Mouse (Mus musculus): ENCODE measurements around the gene Gm21731.
"Not testable (repeated sequence)": the region's sequence is repeated elsewhere in the genome, so short reads cannot be mapped to it uniquely, and the experiment has no call there.

The Gm21731 gene

DNA sequence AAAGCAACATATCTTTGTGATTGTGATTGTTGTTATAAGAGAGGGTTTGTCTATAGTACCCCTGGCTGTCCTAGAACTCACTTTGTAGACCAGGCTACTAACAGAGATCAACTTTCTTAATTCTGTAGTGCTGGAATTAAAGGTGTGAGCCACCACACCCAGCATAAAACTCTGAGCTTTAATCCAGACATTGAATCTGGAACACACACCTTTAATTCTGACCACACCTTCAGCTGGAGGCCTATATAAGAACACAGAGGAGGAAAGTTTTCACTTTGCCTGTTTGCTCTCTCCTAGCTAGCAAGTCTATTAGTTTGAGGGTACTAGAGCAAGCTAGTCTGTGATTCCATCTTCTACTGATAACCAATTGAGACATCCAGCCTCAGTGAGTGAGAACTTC is at the start of gene Gm21731:
Gene Gm21731, plus strand, starts transcription at position 301 of the 400 bp plus-strand sequence.
- DNase-seq (ENCODE audit: extremely low spot score, low spot score): not testable (repeated sequence)

DNA sequence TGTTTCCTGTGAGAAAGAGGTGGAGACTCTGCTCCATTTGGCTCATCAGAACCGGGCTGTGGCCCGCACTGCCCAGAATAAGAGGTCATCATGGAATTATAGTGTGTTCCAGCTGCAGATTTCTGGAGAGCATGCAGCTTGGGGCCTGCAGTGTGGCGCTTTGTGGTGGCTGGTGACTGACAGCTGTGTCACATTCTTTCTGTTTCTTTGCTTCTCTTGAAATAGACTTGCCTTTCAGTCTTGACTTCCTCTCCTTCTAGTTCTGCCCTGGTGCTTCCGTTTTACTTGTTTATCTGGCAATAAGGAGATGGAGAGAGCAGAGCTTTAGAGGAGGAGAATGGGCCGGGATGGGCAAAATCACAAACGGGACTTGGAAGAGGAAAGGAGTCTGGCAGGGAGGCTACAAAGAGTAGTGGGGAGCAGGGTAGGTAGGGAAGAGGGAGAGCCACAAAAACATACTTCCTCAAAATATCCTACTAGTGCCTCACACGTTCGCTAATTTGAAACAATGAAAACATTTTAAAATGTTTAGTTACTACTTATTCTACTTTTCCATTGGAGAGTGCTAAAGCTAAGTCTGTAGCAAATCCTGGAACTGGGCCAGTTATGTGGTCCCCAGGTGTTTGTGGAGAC is 42.6 kb upstream of the Gm21731 start:
- not testable (repeated sequence) for DNase-seq (ENCODE audit: extremely low spot score, low spot score)

DNA sequence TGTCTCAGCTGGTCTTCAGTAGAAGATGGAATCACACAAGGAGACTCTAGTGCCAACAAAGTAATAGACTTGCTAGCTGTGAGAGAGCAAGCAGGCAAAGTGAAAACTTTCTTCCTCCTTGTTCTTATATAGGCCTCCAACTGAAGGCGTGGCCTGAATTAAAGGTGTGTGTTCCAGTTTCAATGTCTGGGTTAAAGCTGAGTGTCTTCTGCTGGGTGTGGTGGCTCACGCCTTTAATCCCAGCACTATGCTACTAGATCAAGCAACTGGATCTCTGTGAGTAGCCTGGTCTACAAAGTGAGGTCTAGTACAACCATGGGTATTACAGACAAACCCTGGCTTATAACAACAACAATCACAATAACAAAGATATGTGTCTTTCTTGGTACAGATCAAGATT is 23.1 kb upstream of the Gm21731 start, which contains the start of gene Gm21762:
Gene Gm21762, minus strand, starts transcription at position 101 of the 400 bp plus-strand sequence.
- DNase-seq (ENCODE audit: extremely low spot score, low spot score): not testable (repeated sequence)

DNA sequence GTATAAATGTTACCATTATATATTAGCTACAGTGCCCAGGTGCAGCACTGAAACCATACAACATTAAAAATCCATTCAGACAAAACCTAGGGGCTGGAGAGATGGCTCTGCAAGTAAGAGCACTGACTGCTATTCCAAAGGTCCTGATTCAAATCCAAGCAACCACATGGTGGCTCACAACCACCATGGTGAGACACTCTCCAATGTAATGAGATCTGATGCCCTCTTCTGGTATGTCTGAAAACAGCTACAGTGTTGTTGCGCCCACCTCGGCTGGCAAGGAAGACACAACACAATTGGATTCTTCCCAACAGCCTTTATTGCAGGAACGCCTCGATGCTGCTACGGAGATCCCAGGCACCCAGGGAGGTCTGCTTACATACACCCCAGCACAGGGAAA is 18.0 kb upstream of the Gm21731 start:
- DNase-seq (ENCODE audit: extremely low spot score, low spot score): not testable (repeated sequence)

DNA sequence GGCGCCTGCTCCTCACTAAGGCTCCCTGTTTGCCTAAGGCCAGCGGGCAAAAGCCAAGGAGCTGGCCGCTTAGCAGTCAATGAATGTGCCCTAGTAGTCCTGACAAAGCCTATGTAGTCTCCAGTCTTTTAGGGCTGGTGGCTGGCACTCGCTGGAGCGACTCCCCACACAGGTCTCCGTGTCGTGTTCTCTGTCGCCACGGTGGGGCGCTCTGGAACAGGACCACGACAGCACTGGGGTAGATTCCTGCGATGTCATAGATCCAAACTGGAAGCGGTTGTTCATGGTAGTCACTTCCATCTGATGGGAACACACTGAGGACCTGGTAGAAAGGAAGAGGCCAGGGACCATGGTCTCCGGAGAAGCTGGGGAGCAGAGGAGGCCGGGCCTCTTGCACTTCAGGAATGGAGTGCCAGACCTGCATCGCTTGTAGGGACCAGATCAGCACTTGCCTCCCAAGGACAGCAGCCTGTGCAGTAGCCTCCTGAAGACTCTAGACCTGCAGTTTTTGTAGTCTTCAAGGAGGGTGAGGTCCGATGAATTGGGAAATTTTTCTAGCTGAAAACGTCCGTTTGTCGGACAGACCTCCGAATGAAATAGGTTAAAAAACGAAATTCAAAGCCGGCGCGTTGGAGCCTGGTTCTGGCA is 15.8 kb upstream of the Gm21731 start:
- not testable (repeated sequence) for DNase-seq (ENCODE audit: extremely low spot score, low spot score)

DNA sequence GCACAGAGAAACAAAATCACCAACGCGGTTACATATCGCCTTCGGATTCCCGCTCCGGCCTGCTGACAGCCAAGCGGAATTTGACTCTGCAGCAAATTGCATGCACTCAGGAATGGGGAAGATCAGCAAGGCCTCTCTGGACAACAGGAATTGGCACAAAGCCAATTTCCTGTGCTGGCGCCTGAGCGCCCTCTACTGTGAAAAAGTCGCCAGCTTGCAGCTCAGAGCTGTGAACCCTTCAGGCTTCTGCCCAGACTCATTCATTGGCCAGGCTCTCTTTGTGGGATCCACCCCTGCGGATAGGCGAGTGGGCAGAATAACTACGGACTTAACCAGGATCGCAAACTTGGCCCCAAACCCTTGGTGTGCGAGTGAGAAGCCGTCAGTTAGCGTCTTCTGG is 7.1 kb upstream of the Gm21731 start:
- DNase-seq (ENCODE audit: extremely low spot score, low spot score): not testable (repeated sequence)

DNA sequence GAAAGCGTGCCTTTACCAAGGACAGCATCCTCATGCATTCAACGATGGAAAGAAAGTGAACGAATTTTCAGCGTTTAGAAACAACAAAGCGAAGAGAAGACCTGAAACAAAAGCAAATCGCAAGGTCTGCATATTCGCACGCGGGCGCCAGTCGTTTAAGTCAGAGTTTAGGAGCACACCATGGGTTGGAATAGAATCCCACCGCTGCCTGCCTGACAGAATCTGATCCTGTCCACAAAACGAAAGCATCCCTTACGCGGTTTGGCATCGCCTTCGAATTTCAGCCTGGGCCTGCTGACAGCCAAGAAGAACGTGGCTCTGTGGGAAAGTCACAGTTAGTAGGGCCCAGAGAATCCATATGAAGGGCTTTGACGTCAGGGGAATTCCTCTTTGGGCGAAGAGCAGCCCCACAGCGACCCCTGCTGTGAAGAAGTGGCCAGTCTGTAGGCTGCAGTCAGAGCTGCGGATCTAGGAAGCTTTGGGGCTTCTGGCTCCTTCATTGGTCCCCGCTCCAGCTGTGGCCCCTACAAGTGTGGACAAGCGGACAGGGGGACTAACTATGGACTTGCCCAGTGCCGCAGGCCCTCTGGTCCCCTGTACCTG is 6.4 kb upstream of the Gm21731 start:
- not testable (repeated sequence) for DNase-seq (ENCODE audit: extremely low spot score, low spot score)

DNA sequence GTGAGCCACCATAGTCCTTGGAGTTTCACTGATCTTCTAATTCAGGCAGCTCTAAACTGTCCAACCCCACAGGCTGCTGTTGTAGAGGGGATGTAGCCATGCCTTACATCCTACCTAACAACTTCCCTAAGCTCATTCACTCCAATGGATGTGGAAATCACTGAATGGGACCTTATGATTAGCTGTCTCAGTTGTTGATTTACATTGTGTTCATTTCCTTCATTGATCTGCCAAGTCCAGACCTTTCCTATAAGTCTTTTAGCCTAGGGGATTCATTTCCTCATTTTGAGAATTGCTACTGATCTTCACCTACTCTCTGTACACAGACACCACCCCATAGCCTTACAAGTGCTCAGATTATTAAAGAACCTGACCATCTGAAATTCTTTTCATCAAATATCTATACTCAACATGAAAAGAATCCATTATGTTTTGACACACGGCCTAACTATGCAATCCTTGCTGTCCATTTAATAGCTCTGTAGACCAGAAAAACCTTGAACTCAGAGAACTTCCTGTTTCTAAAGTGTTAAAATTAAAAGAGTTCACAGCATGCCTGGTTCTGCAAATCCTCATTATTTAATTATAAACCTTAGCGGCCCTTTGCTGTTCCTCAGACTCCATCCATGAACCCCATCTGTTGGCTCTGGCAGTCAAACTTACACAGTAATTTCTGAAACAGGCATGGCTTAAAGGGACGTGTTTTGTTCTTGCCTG is 12.5 kb downstream of the Gm21731 start:
- not testable (repeated sequence) for DNase-seq (ENCODE audit: extremely low spot score, low spot score)

DNA sequence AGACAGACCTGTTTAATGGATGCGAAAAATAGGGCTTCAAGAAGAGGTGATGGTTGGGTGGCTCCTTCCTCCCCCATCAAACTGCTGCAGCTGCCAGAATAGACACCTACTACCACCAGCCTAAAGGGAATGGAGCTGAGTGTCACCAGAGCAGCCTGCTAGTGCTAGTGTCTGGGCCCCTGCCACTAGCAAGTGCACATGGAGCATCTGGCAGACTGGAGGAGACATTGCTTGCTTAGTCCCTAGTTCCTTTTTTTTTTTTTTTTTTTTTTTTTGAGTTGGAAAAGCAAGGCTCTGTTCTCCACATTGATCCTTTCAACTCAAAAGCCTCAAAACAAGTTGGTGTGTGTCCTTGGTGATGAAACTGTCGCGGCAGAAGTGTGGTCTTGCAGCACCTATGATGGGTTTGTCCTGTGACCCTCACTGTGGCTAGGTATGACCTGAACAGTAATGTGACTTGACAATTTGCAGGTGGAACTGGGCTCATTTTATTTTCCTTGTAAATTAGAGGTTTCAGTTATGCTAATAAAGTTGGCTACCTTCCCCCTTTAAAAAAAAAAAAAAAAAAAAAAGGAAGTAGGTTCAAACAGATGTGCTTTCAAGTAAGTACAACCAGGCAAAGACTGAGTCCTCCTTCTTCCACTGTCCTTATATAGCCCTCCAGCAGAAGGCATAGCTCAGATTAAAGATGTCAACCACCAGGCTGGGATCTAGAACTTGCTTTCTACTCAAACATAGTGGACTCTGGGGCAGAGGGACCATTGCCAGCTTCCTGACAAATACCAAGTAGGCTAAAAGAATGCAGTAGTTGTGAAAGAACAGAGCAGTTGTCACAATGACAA is 20.1 kb downstream of the Gm21731 start:
- not testable (repeated sequence) for DNase-seq (ENCODE audit: extremely low spot score, low spot score)

DNA sequence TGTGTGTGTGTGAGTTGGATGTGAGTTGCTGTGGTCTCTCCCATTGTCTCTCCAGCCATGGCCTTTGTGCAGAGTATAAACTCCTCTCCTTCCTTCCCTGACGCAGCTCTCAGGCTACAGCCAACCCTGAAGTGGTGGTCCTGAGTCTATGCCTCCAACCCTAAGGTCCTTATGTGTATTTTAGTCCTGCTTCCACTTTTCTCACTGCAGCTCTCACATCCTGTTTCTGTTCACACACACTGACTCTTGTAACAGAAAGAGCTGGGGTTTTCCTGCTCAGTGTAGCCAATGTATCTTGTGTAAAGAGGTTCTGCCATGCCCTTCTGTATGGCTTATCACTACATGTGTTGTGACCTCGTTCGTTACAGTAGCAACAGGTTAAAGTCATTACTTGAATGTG is 20.8 kb downstream of the Gm21731 start:
- not testable (repeated sequence) for DNase-seq (ENCODE audit: extremely low spot score, low spot score)

DNA sequence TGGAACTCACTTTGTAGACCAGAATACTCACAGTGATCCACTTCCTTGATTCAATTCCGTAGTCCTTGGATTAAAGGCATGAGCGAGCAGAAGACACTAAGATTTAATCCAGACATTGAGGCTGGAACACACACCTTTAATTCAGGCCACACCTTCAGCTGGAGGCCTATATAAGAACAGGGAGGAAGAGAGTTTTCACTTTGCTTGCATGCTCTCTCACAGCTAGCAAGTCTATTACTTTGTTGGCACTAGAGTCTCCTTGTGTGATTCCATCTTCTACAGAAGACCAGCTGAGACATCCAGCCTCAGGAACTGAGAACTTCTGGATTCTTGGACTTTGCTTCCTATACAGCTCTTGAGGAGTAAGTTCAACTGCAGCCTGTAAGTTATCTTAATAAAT is 24.0 kb downstream of the Gm21731 start, which contains the start of gene AF067061:
Gene AF067061, plus strand, starts transcription at position 245 of the 400 bp plus-strand sequence.
- DNase-seq (ENCODE audit: extremely low spot score, low spot score): not testable (repeated sequence)

DNA sequence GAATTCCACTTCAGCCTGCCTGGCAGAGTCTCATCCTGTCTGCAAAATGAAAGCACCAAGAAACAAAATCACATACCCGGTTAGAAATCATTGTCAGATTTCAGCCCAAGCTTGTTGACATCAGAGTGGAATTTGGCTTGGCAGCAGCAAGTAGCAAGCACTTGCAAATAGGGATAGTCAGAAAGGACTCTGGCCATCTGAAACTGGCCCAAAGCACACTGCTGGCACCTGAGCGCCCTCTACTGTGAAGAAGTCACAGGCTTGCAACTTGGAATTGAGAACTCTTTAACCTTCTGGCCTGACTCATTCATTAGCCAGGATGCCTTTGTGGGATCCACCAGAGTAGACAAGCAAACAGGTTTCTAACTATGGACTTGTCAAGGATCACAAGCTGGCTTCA is 38.9 kb downstream of the Gm21731 start:
- DNase-seq (ENCODE audit: extremely low spot score, low spot score): not testable (repeated sequence)

DNA sequence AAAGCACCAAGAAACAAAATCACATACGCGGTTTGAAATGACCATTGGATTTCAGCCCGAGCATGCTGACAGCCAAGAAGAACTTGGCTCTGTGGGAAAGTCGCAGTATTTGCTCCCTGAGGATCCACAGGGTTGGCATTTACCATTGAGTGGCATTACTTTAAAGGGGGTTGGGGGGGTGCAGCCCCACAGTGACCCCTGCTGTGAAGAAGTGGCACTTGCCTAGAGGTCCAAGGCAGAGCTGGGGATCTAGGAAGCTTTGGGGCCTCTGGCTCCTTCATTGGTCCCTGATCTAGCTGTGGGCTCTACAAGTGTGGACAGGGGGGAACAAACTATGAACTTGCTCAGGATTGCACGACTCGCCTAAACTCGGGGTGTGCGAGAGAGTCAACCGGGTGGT is 39.9 kb downstream of the Gm21731 start:
- no peak for DNase-seq (ENCODE audit: extremely low spot score, low spot score)
